Mouse (Mus musculus) embryonic facial prominence, embryonic 14.5 days (tissue): ENCODE measurements around the gene 1700123O20Rik. TPM values are rescaled to one million over a fixed set of nuclear protein-coding genes. Genes with fewer than 3 reads are reported as not detected.
A peak's percentile ranks its signal among the peaks of the same experiment; 100 is the strongest.

ENCODE experiments used
- ATAC-seq: fragments of 200-750 bp; cut with Nextera tagmentation; 2 replicates; pipeline ENCODE4 v1.8.0; 2017; ENCODE audit warnings: low read depth, moderate number of reproducible peaks, moderate TSS enrichment
- DNase-seq: peaks from one replicate; pipeline ENCODE4 v3.0.0-alpha.2; 2015; ENCODE audit warnings: low spot score
- H3K27ac ChIP-seq: fragments of 300-500 bp; sonication (generic); replicated peaks from 2 replicates; pipeline ENCODE4 v1.5.1; 2014; ENCODE audit warnings: low read depth, mild to moderate bottlenecking, low read length, moderate library complexity
- H3K27me3 ChIP-seq: fragments of 300-500 bp; sonication (generic); replicated peaks from 2 replicates; pipeline ENCODE4 v1.6.1; 2014; ENCODE audit warnings: low read length; ENCODE audit not compliant: control insufficient read depth, insufficient read depth
- H3K36me3 ChIP-seq: fragments of 300-500 bp; sonication (generic); 2 replicates; pipeline ENCODE4 v1.6.1; 2014; ENCODE audit warnings: low read length, mixed read lengths; ENCODE audit not compliant: control insufficient read depth, insufficient read depth
- H3K4me1 ChIP-seq: fragments of 300-500 bp; sonication (generic); 2 replicates; pipeline ENCODE4 v1.6.1; 2014; ENCODE audit warnings: antibody characterized with exemption, low read length; ENCODE audit not compliant: control insufficient read depth, insufficient read depth
- H3K4me2 ChIP-seq: fragments of 300-500 bp; sonication (generic); 2 replicates; pipeline ENCODE4 v1.6.1; 2014; ENCODE audit warnings: low read depth, mild to moderate bottlenecking, low read length, moderate library complexity, mixed read lengths
- H3K4me3 ChIP-seq: fragments of 300-500 bp; sonication (generic); 2 replicates; pipeline ENCODE4 v1.5.1; 2014; ENCODE audit warnings: low read depth, mild to moderate bottlenecking, low read length
- H3K9ac ChIP-seq: fragments of 300-500 bp; sonication (generic); 2 replicates; pipeline ENCODE4 v1.6.1; 2014; ENCODE audit warnings: low read depth, mild to moderate bottlenecking, low read length, moderate library complexity, mixed read lengths
- H3K9me3 ChIP-seq: fragments of 300-500 bp; sonication (generic); 2 replicates; pipeline ENCODE4 v1.6.1; 2016; ENCODE audit warnings: low read length; ENCODE audit not compliant: control insufficient read depth
- WGBS: fragments of 180-500 bp; shearing (Covaris S2); extraction: QIAGEN DNeasy Blood & Tissue Kit; methylation state at CpG from one replicate; pipeline ENCODE4 v1.1.7; 2014; 5-methylcytosine and 5-hydroxymethylcytosine counted together
- polyA plus RNA-seq: library from polyadenylated mRNA; unstranded; fragments of >200 nt; fragmentation: Nextera tagmentation; extraction: Ambion mirVana; gene quantifications from 2 replicates; pipeline ENCODE4 v1.2.1, GENCODE M21; 2014

The 1700123O20Rik gene
- polyA plus RNA-seq, 1 experiment from 2014 or later, result 70.7 TPM

GRCm38 (mm10) chr14:54686522-54687143 is 617 bp downstream of the 1700123O20Rik start, which contains the start of gene Acin1:
Gene Acin1, minus strand, starts transcription at chr14:54686931.
- 0% methylated on average over 44 of the region's 44 CpGs for WGBS
- ATAC-seq, result peak; percentile 97
- peak within 1 kb of the TSS; percentile 97 for H3K9ac ChIP-seq
- peak; percentile 100 for DNase-seq
- H3K9me3 ChIP-seq, result no peaks in the 10 kb centered on the region
- peak within 1 kb of the TSS; percentile 96 for H3K27ac ChIP-seq
- peak within 1 kb of the TSS; percentile 67 for H3K4me2 ChIP-seq
- H3K4me1 ChIP-seq, result peaks cover 19% of the 10 kb centered on the region
- H3K4me3 ChIP-seq, result peak within 1 kb of the TSS; percentile 90
- peaks cover 30% of the 10 kb centered on the region for H3K36me3 ChIP-seq
- no peaks in the 10 kb centered on the region for H3K27me3 ChIP-seq

- H3K36me3 ChIP-seq, result peaks cover 30% of the 10 kb centered on the region
- H3K9me3 ChIP-seq, result no peaks in the 10 kb centered on the region
- peak overlapping the region; percentile 97 for H3K9ac ChIP-seq
- 3% methylated on average over 8 of the region's 8 CpGs for WGBS
- H3K27me3 ChIP-seq, result no peaks in the 10 kb centered on the region
- H3K4me3 ChIP-seq, result peak overlapping the region; percentile 90
- DNase-seq, result no peak
- H3K4me2 ChIP-seq, result peak overlapping the region; percentile 67
- H3K27ac ChIP-seq, result peak overlapping the region; percentile 96
- H3K4me1 ChIP-seq, result peaks cover 19% of the 10 kb centered on the region
- ATAC-seq, result no peak
Observed at GRCm38 (mm10) chr14:54687251-54687650, 1.2 kb downstream of the 1700123O20Rik start.

GRCm38 (mm10) chr14:54695042-54695441 is 9.0 kb downstream of the 1700123O20Rik start:
- no peak overlapping the region for H3K9ac ChIP-seq
- H3K27ac ChIP-seq, result no peak overlapping the region
- no peak for ATAC-seq
- 80% methylated on average over 6 of the region's 6 CpGs for WGBS
- H3K4me1 ChIP-seq, result no peaks in the 10 kb centered on the region
- H3K9me3 ChIP-seq, result no peaks in the 10 kb centered on the region
- no peaks in the 10 kb centered on the region for H3K27me3 ChIP-seq
- H3K4me3 ChIP-seq, result no peak overlapping the region
- H3K4me2 ChIP-seq, result no peak overlapping the region
- DNase-seq, result no peak
- H3K36me3 ChIP-seq, result peaks cover 16% of the 10 kb centered on the region

- H3K27me3 ChIP-seq, result no peaks in the 10 kb centered on the region
- no peak for DNase-seq
- no peak overlapping the region for H3K4me3 ChIP-seq
- H3K36me3 ChIP-seq, result peaks cover 5% of the 10 kb centered on the region; the same call in 1 of the 2 replicates
- H3K4me2 ChIP-seq, result no peak overlapping the region
- WGBS, result 70% methylated on average over 4 of the region's 4 CpGs
- H3K4me1 ChIP-seq, result no peaks in the 10 kb centered on the region
- no peak for ATAC-seq
- no peak overlapping the region for H3K9ac ChIP-seq
- no peak overlapping the region for H3K27ac ChIP-seq
- no peaks in the 10 kb centered on the region for H3K9me3 ChIP-seq
Observed at GRCm38 (mm10) chr14:54696752-54697151, 10.7 kb downstream of the 1700123O20Rik start.

GRCm38 (mm10) chr14:54698733-54699132 is 12.7 kb downstream of the 1700123O20Rik start, which contains the start of gene Gm29776:
Gene Gm29776, minus strand, starts transcription at chr14:54698833.
- DNase-seq (no peak), ATAC-seq (no peak)
- H3K9me3 ChIP-seq, result no peaks in the 10 kb centered on the region
- WGBS, result 61% methylated on average over 4 of the region's 4 CpGs
- H3K4me1 ChIP-seq, result no peaks in the 10 kb centered on the region
- H3K4me3 ChIP-seq, result no peak within 1 kb of the TSS
- H3K9ac ChIP-seq, result no peak within 1 kb of the TSS
- H3K27me3 ChIP-seq, result no peaks in the 10 kb centered on the region
- H3K4me2 ChIP-seq, result no peak within 1 kb of the TSS
- H3K27ac ChIP-seq, result no peak within 1 kb of the TSS
- H3K36me3 ChIP-seq, result no peaks in the 10 kb centered on the region

GRCm38 (mm10) chr14:54699586-54699985 is 13.6 kb downstream of the 1700123O20Rik start:
- no peaks in the 10 kb centered on the region for H3K9me3 ChIP-seq
- no peak for DNase-seq
- no peaks in the 10 kb centered on the region for H3K27me3 ChIP-seq
- no peaks in the 10 kb centered on the region for H3K36me3 ChIP-seq
- WGBS, result 47% methylated on average over 3 of the region's 3 CpGs
- ATAC-seq, result no peak
- no peak overlapping the region for H3K4me3 ChIP-seq
- no peak overlapping the region for H3K27ac ChIP-seq
- H3K4me2 ChIP-seq, result no peak overlapping the region
- H3K9ac ChIP-seq, result no peak overlapping the region
- no peaks in the 10 kb centered on the region for H3K4me1 ChIP-seq

- ATAC-seq, result peak; percentile 74; the same call in 1 of the 2 replicates
- DNase-seq, result peak; percentile 77
- WGBS, result 10% methylated on average over 6 of the region's 6 CpGs
Observed at GRCm38 (mm10) chr14:54701298-54701697, 15.3 kb downstream of the 1700123O20Rik start.

GRCm38 (mm10) chr14:54703207-54703606 is 17.2 kb downstream of the 1700123O20Rik start:
- no peak overlapping the region for H3K27ac ChIP-seq
- H3K4me3 ChIP-seq, result no peak overlapping the region
- no peak overlapping the region for H3K9ac ChIP-seq
- no peaks in the 10 kb centered on the region for H3K4me1 ChIP-seq
- no peak for DNase-seq
- no peaks in the 10 kb centered on the region for H3K27me3 ChIP-seq
- 60% methylated on average over 10 of the region's 10 CpGs for WGBS
- H3K36me3 ChIP-seq, result no peaks in the 10 kb centered on the region
- H3K4me2 ChIP-seq, result no peak overlapping the region
- ATAC-seq, result no peak
- no peaks in the 10 kb centered on the region for H3K9me3 ChIP-seq

More at GRCm38 (mm10) chr14:54701298-54701697, 15.3 kb downstream of the 1700123O20Rik start:
- Histone ChIP-seq H3K36me3 (no peaks in the 10 kb centered on the region), H3K9me3 (no peaks in the 10 kb centered on the region), H3K9ac (no peak overlapping the region), H3K4me2 (no peak overlapping the region), H3K4me1 (no peaks in the 10 kb centered on the region), H3K27ac (no peak overlapping the region), H3K27me3 (no peaks in the 10 kb centered on the region), H3K4me3 (no peak overlapping the region)

GRCm38 (mm10) chr14:54705844-54706243 is 19.8 kb downstream of the 1700123O20Rik start:
- Histone ChIP-seq H3K27me3 (no peaks in the 10 kb centered on the region), H3K27ac (no peak overlapping the region), H3K9me3 (no peaks in the 10 kb centered on the region), H3K4me3 (no peak overlapping the region), H3K4me2 (no peak overlapping the region), H3K4me1 (no peaks in the 10 kb centered on the region), H3K9ac (no peak overlapping the region), H3K36me3 (no peaks in the 10 kb centered on the region)
- ATAC-seq (no peak), DNase-seq (no peak)
- WGBS, result 54% methylated on average over 5 of the region's 5 CpGs
